Mouse (Mus musculus) midbrain, embryonic 16.5 days (tissue): ENCODE results near the gene Pacsin3. TPM values are rescaled to one million over a fixed set of nuclear protein-coding genes. Genes with fewer than 3 reads are reported as not detected.

ENCODE experiments used
- ATAC-seq: fragments of 200-750 bp; cut with Nextera tagmentation; 2 replicates; pipeline ENCODE4 v1.8.0; 2017; ENCODE audit warnings: moderate TSS enrichment
- H3K27ac ChIP-seq: fragments of 300-500 bp; sonication (generic); 2 replicates; pipeline ENCODE4 v1.5.1; 2014; ENCODE audit warnings: mild to moderate bottlenecking, low read length, mixed read lengths
- H3K27me3 ChIP-seq: fragments of 300-500 bp; sonication (generic); 2 replicates; pipeline ENCODE4 v1.6.1; 2014; ENCODE audit warnings: low read depth, low read length, mixed read lengths; ENCODE audit not compliant: control insufficient read depth, insufficient read depth
- H3K36me3 ChIP-seq: fragments of 300-500 bp; sonication (generic); 2 replicates; pipeline ENCODE4 v1.6.1; 2014; ENCODE audit warnings: mild to moderate bottlenecking, low read length, moderate library complexity, mixed read lengths; ENCODE audit not compliant: control insufficient read depth, insufficient read depth
- H3K4me1 ChIP-seq: fragments of 300-500 bp; sonication (generic); 2 replicates; pipeline ENCODE4 v1.6.1; 2014; ENCODE audit warnings: mild to moderate bottlenecking, low read length, mixed read lengths; ENCODE audit not compliant: control insufficient read depth, insufficient read depth
- H3K4me2 ChIP-seq: fragments of 300-500 bp; sonication (generic); 2 replicates; pipeline ENCODE4 v1.6.1; 2014; ENCODE audit warnings: mild to moderate bottlenecking, low read length, mixed read lengths
- H3K4me3 ChIP-seq: fragments of 300-500 bp; sonication (generic); 2 replicates; pipeline ENCODE4 v1.5.1; 2014; ENCODE audit warnings: low read depth, mild to moderate bottlenecking, low read length, moderate library complexity, mixed read lengths
- H3K9ac ChIP-seq: fragments of 300-500 bp; sonication (generic); 2 replicates; pipeline ENCODE4 v1.6.1; 2014; ENCODE audit warnings: low read depth, low read length, mixed read lengths
- H3K9me3 ChIP-seq: fragments of 300-500 bp; sonication (generic); replicated peaks from 2 replicates; pipeline ENCODE4 v1.6.1; 2014; ENCODE audit warnings: mild to moderate bottlenecking, low read length, mixed read lengths; ENCODE audit not compliant: control insufficient read depth, poor library complexity, severe bottlenecking
- WGBS: fragments of 180-500 bp; shearing (Covaris S2); extraction: QIAGEN DNeasy Blood & Tissue Kit; methylation state at CpG from one replicate; pipeline ENCODE4 v1.1.7; 2014; 5-methylcytosine and 5-hydroxymethylcytosine counted together
- polyA plus RNA-seq: library from polyadenylated mRNA; unstranded; fragments of >200 nt; fragmentation: Nextera tagmentation; extraction: Ambion mirVana; gene quantifications from 2 replicates; pipeline ENCODE4 v1.2.1, GENCODE M21; 2015

Pacsin3 gene
- polyA plus RNA-seq, 1 experiment from 2014 or later = 17.5 TPM

DNA sequence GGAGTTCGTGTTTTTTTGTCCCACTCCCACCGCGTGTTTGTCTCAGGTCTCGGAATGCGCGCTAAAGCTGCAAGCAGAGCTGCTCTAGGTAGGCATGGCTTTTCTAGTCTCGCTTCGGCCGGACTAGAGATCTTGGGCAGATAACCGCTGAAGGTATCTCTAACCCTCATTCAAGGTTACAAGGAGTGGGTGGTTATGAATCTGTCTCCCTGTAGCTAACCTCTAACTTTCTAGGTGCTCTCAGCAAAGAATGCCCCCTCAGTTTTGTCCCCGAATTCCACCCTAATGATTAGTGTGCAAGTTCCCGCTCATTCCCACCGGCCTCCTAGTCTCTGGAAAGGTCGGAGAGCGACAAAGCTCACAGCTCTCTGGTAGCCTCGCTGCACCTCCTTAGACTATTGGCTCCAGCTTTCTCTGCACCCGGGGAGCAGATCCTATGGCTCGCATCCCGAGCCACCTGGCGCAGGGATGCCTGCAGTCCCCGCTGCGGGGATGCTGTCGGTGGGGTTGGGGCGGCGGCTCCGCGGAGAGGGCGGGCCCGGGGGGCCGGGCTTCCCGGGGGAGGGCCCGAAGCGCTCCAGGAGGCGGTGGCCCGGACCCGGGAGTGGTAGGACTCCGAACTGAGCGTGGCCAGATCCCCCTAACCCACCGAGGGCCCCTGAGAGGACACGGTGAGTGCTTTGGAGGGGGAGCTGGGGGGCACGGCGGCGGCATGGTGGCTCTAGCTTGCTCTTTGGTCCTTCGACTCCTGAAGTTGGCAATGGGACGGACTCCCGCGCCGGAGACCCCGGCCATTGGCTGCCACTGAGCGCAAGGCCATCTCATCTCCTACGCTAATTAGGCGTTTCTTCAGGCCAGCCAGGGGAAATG lies 737 bp downstream of the Pacsin3 start:
- WGBS = 2% methylated on average over 52 of the region's 52 CpGs
- Histone ChIP-seq H3K4me1 (peaks cover 27% of the 10 kb centered on the region), H3K9ac (peak overlapping the region; percentile 68), H3K36me3 (no peaks in the 10 kb centered on the region), H3K27ac (peak overlapping the region; percentile 32; the same call in 1 of the 2 replicates), H3K4me2 (peak overlapping the region; percentile 99), H3K27me3 (peaks cover 22% of the 10 kb centered on the region), H3K9me3 (no peaks in the 10 kb centered on the region), H3K4me3 (peak overlapping the region; percentile 56)
- ATAC-seq = peak; percentile 43

DNA sequence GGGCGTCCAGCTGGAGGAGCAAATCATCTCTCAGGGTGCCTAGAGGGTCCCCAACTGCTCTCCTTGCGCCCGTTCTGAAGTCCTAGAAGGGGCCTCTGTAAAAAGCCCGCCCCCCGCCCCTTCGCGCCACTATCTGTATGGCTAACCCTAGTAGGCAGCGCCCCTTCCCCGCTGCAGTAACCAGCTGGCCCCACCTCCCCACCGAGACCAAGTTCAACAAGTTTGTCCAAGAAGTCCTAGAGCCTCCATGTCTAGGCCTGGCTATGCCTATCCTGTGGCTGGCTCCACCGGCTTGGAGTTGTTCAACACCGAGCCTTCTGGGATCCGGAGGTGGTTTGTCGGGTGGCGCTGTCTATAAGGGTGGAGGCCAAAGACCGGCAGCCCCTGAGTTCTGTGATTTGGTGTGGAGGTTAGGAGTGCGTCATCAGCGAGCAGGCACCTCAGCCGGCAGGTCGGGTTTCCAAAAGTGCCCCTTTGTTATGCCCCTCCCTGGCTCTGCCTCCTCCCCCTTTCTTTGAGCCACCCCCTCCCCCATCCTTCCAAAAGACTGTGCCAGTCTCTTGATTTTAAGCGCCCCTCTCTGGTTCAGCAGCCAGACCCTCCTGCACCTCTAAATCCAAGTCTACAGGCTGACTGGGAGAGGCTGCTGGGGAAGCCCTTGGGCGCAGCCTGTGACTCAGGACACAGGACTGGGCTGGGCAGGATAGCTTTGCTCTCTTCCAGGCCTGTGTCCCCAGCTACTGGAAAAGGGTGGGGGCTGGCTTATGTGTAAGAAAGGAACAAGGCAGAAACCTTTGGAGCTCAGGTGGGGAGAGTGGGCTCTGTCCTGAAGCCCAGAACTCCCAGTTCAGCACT lies 1.6 kb downstream of the Pacsin3 start:
- Histone ChIP-seq H3K4me2 (peak overlapping the region; percentile 99), H3K4me1 (peaks cover 27% of the 10 kb centered on the region), H3K4me3 (peak overlapping the region; percentile 56), H3K27me3 (peaks cover 22% of the 10 kb centered on the region), H3K9me3 (no peaks in the 10 kb centered on the region), H3K27ac (peak overlapping the region; percentile 46; the same call in 1 of the 2 replicates), H3K9ac (peak overlapping the region; percentile 68), H3K36me3 (no peaks in the 10 kb centered on the region)
- ATAC-seq = peak; percentile 38
- WGBS = under 1% methylated on average over 22 of the region's 22 CpGs

- Histone ChIP-seq H3K9ac (no peak overlapping the region), H3K36me3 (no peaks in the 10 kb centered on the region)
Measured at GRCm38 (mm10) chr2:91258054-91258453, 2.3 kb downstream of the Pacsin3 start.

GRCm38 (mm10) chr2:91258830-91259229 lies 3.1 kb downstream of the Pacsin3 start:
- no peak overlapping the region for H3K27ac ChIP-seq
- H3K4me3 ChIP-seq = no peak overlapping the region
- no peaks in the 10 kb centered on the region for H3K36me3 ChIP-seq
- peaks cover 27% of the 10 kb centered on the region for H3K4me1 ChIP-seq
- H3K9ac ChIP-seq = no peak overlapping the region
- H3K27me3 ChIP-seq = peaks cover 22% of the 10 kb centered on the region
- WGBS = 61% methylated on average over 1 of the region's 1 CpGs
- no peak for ATAC-seq
- H3K4me2 ChIP-seq = no peak overlapping the region
- no peaks in the 10 kb centered on the region for H3K9me3 ChIP-seq

More at GRCm38 (mm10) chr2:91258054-91258453, 2.3 kb downstream of the Pacsin3 start:
- Histone ChIP-seq H3K9me3 (no peaks in the 10 kb centered on the region), H3K27ac (0 out of 2 replicates have a peak overlapping the region, but pooled peaks have one; percentile 46), H3K4me1 (peaks cover 27% of the 10 kb centered on the region), H3K4me3 (no peak overlapping the region), H3K27me3 (peaks cover 22% of the 10 kb centered on the region), H3K4me2 (peak overlapping the region; percentile 99)
- peak; percentile 29; the same call in 1 of the 2 replicates for ATAC-seq
- 70% methylated on average over 5 of the region's 5 CpGs for WGBS

GRCm38 (mm10) chr2:91259493-91259892 lies 3.7 kb downstream of the Pacsin3 start:
- no peaks in the 10 kb centered on the region for H3K36me3 ChIP-seq
- ATAC-seq = no peak
- no peak overlapping the region for H3K9ac ChIP-seq
- H3K9me3 ChIP-seq = no peaks in the 10 kb centered on the region
- 96% methylated on average over 1 of the region's 1 CpGs for WGBS
- no peak overlapping the region for H3K4me2 ChIP-seq
- H3K27me3 ChIP-seq = peaks cover 19% of the 10 kb centered on the region
- peaks cover 31% of the 10 kb centered on the region for H3K4me1 ChIP-seq
- no peak overlapping the region for H3K4me3 ChIP-seq
- H3K27ac ChIP-seq = no peak overlapping the region

DNA sequence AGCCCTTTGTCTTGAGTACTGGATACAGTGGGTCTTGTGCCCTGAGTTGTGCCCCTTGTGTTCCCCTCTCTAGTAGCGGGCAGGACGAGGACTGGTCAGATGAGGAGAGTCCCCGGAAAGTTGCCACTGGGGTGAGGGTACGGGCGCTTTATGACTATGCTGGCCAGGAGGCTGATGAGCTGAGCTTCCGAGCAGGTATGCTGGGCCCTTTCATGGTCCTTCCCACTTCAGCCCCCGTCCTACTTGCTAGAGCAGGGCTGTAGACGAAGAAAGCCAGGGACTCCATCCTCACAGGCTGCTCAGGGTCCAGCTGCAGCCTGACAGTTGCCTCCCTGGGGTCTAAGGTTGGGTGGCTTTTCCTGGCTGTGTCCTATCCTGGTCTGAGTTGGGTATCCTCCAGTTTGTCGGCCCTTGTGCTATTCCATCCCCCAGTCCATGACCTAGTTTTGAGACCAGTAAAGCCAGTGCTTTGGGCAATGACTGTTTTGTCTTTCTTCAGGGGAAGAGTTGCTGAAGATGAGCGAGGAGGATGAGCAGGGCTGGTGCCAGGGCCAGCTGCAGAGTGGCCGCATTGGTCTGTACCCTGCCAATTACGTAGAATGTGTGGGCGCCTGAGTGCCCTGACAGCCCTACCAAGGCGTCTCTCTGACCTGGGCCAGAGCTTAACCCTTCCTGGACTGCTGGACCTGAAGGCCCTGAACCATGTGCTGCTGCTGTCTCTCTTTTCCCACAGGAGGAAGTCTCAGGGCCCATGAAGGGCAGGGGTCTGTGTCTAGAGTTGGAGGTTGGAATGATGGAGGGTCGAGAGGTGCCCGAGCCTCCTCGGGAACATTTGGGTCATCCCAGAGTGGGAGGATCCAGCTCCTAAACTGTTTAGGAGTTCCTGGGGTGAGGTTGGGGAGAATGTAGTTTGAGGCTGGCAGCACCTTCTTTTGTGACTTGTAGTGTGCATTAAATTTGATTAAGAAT lies 8.2 kb downstream of the Pacsin3 start:
- H3K36me3 ChIP-seq = peaks cover 16% of the 10 kb centered on the region
- peak overlapping the region; percentile 63 for H3K4me2 ChIP-seq
- peak overlapping the region; percentile 52; the same call in 1 of the 2 replicates for H3K9ac ChIP-seq
- H3K9me3 ChIP-seq = no peaks in the 10 kb centered on the region
- no peaks in the 10 kb centered on the region for H3K27me3 ChIP-seq
- peaks cover 16% of the 10 kb centered on the region for H3K4me1 ChIP-seq
- WGBS = 90% methylated on average over 17 of the region's 17 CpGs
- peak overlapping the region; percentile 93 for H3K27ac ChIP-seq
- ATAC-seq = peak; percentile 8
- H3K4me3 ChIP-seq = peak overlapping the region; percentile 69

- Histone ChIP-seq H3K4me3 (peak within 1 kb of the TSS; percentile 69), H3K9me3 (no peaks in the 10 kb centered on the region), H3K27me3 (no peaks in the 10 kb centered on the region), H3K36me3 (peaks cover 20% of the 10 kb centered on the region), H3K27ac (peak within 1 kb of the TSS; percentile 93), H3K4me1 (peaks cover 16% of the 10 kb centered on the region), H3K9ac (peak within 1 kb of the TSS; percentile 93), H3K4me2 (peak within 1 kb of the TSS; percentile 88)
- WGBS = 1% methylated on average over 72 of the region's 72 CpGs
- ATAC-seq = peak; percentile 99
Measured at GRCm38 (mm10) chr2:91264711-91265681, 9.2 kb downstream of the Pacsin3 start, which contains the start of gene Arfgap2. TSS of gene Arfgap2 (plus strand) at chr2:91264974.
